Mouse (Mus musculus): ENCODE measurements around the gene Kdelr2. TPM values are rescaled to one million over a fixed set of nuclear protein-coding genes. Genes with fewer than 3 reads are reported as not detected.

Gene Kdelr2
- polyA plus RNA-seq, 1 experiment from 2014 or later: 329 TPM

GRCm38 (mm10) chr5:143464100-143464756, 60.6 kb downstream of the Kdelr2 start, which contains the start of gene Daglb:
TSS of gene Daglb (plus strand) at chr5:143464584.
- Histone ChIP-seq H3K27me3 (no peaks in the 10 kb centered on the region), H3K4me2 (peak within 1 kb of the TSS; percentile 75), H3K27ac (0 out of 2 replicates have a peak within 1 kb of the TSS, but pooled peaks have one; percentile 13), H3K36me3 (no peaks in the 10 kb centered on the region), H3K4me3 (peak within 1 kb of the TSS; percentile 67), H3K4me1 (peaks cover 18% of the 10 kb centered on the region), H3K9me3 (no peaks in the 10 kb centered on the region), H3K9ac (peak within 1 kb of the TSS; percentile 55)
- WGBS: 2% methylated on average over 43 of the region's 43 CpGs
- ATAC-seq (ENCODE audit: borderline replicate concordance, extremely low read depth, low FRiP score, low TSS enrichment): peak; percentile 95

GRCm38 (mm10) chr5:143464757-143465118, 61.1 kb downstream of the Kdelr2 start:
- H3K9ac ChIP-seq: peak overlapping the region; percentile 55
- H3K27ac ChIP-seq: no peak overlapping the region
- H3K4me3 ChIP-seq: peak overlapping the region; percentile 67
- ATAC-seq (ENCODE audit: borderline replicate concordance, extremely low read depth, low FRiP score, low TSS enrichment): peak; percentile 58; the same call in 1 of the 2 replicates
- WGBS: 0% methylated on average over 20 of the region's 20 CpGs
- H3K27me3 ChIP-seq: no peaks in the 10 kb centered on the region
- no peaks in the 10 kb centered on the region for H3K36me3 ChIP-seq
- H3K4me2 ChIP-seq: peak overlapping the region; percentile 75
- H3K4me1 ChIP-seq: peaks cover 18% of the 10 kb centered on the region
- no peaks in the 10 kb centered on the region for H3K9me3 ChIP-seq

GRCm38 (mm10) chr5:143465156-143466085, 61.8 kb downstream of the Kdelr2 start:
- 27% methylated on average over 23 of the region's 23 CpGs for WGBS
- Histone ChIP-seq H3K9me3 (no peaks in the 10 kb centered on the region), H3K9ac (peak overlapping the region; percentile 55), H3K4me3 (peak overlapping the region; percentile 67), H3K27me3 (no peaks in the 10 kb centered on the region), H3K27ac (no peak overlapping the region), H3K4me2 (peak overlapping the region; percentile 75), H3K4me1 (peaks cover 18% of the 10 kb centered on the region), H3K36me3 (no peaks in the 10 kb centered on the region)
- ATAC-seq (ENCODE audit: borderline replicate concordance, extremely low read depth, low FRiP score, low TSS enrichment): no peak

- H3K4me1 ChIP-seq: peaks cover 18% of the 10 kb centered on the region
- H3K27me3 ChIP-seq: no peaks in the 10 kb centered on the region
- no peak for ATAC-seq (ENCODE audit: borderline replicate concordance, extremely low read depth, low FRiP score, low TSS enrichment)
- no peaks in the 10 kb centered on the region for H3K9me3 ChIP-seq
- 85% methylated on average over 23 of the region's 23 CpGs for WGBS
- no peak overlapping the region for H3K4me3 ChIP-seq
- no peak overlapping the region for H3K27ac ChIP-seq
- no peaks in the 10 kb centered on the region for H3K36me3 ChIP-seq
- no peak overlapping the region for H3K9ac ChIP-seq
- no peak overlapping the region for H3K4me2 ChIP-seq
These were observed 63.4 kb downstream of the Kdelr2 start for GRCm38 (mm10) chr5:143466891-143467669.

- ATAC-seq (ENCODE audit: borderline replicate concordance, extremely low read depth, low FRiP score, low TSS enrichment): no peak
- H3K27ac ChIP-seq: no peak overlapping the region
- H3K4me3 ChIP-seq: no peak overlapping the region
- no peaks in the 10 kb centered on the region for H3K36me3 ChIP-seq
- whole genome bisulfite sequencing: 88% methylated on average over 6 of the region's 6 CpGs
- H3K9me3 ChIP-seq: no peaks in the 10 kb centered on the region
- H3K27me3 ChIP-seq: no peaks in the 10 kb centered on the region
- H3K4me1 ChIP-seq: peaks cover 18% of the 10 kb centered on the region
- H3K9ac ChIP-seq: no peak overlapping the region
- H3K4me2 ChIP-seq: no peak overlapping the region
These were observed 64.3 kb downstream of the Kdelr2 start for GRCm38 (mm10) chr5:143467931-143468330.

GRCm38 (mm10) chr5:143469628-143470027, 66.0 kb downstream of the Kdelr2 start:
- no peak overlapping the region for H3K27ac ChIP-seq
- no peaks in the 10 kb centered on the region for H3K9me3 ChIP-seq
- H3K4me1 ChIP-seq: peaks cover 13% of the 10 kb centered on the region
- H3K4me2 ChIP-seq: no peak overlapping the region
- H3K4me3 ChIP-seq: no peak overlapping the region
- ATAC-seq (ENCODE audit: borderline replicate concordance, extremely low read depth, low FRiP score, low TSS enrichment): no peak
- WGBS: 90% methylated on average over 8 of the region's 8 CpGs
- H3K27me3 ChIP-seq: no peaks in the 10 kb centered on the region
- no peaks in the 10 kb centered on the region for H3K36me3 ChIP-seq
- H3K9ac ChIP-seq: no peak overlapping the region

- no peak overlapping the region for H3K4me3 ChIP-seq
- peak; percentile 30; the same call in 1 of the 2 replicates for ATAC-seq (ENCODE audit: borderline replicate concordance, extremely low read depth, low FRiP score, low TSS enrichment)
- no peaks in the 10 kb centered on the region for H3K27me3 ChIP-seq
- no peaks in the 10 kb centered on the region for H3K9me3 ChIP-seq
- no peak overlapping the region for H3K4me2 ChIP-seq
- H3K9ac ChIP-seq: no peak overlapping the region
- H3K4me1 ChIP-seq: peaks cover 6% of the 10 kb centered on the region; the same call in 1 of the 2 replicates
- 0 out of 2 replicates have a peak, but pooled peaks cover 3% of the 10 kb centered on the region for H3K36me3 ChIP-seq
- peak overlapping the region; percentile 48 for H3K27ac ChIP-seq
- 55% methylated on average over 15 of the region's 15 CpGs for WGBS
These were observed 67.0 kb downstream of the Kdelr2 start for GRCm38 (mm10) chr5:143470421-143471164.

- no peak overlapping the region for H3K4me3 ChIP-seq
- 0 out of 2 replicates have a peak, but pooled peaks cover under 1% of the 10 kb centered on the region for H3K4me1 ChIP-seq
- 78% methylated on average over 3 of the region's 3 CpGs for WGBS
- no peaks in the 10 kb centered on the region for H3K9me3 ChIP-seq
- ATAC-seq (ENCODE audit: borderline replicate concordance, extremely low read depth, low FRiP score, low TSS enrichment): no peak
- no peak overlapping the region for H3K4me2 ChIP-seq
- 0 out of 2 replicates have a peak, but pooled peaks cover 3% of the 10 kb centered on the region for H3K36me3 ChIP-seq
- no peak overlapping the region for H3K9ac ChIP-seq
- peak overlapping the region; percentile 48; the same call in 1 of the 2 replicates for H3K27ac ChIP-seq
- H3K27me3 ChIP-seq: no peaks in the 10 kb centered on the region
These were observed 67.5 kb downstream of the Kdelr2 start for GRCm38 (mm10) chr5:143471165-143471546.

Other genes starting within 250 kb of the Kdelr2 start
- 11.8 and 12.2 TPM in 2 replicates for gene Rbak, start 223.1 kb upstream of the Kdelr2 start, polyA plus RNA-seq (2015; fragmentation: Nextera tagmentation; extraction: Ambion mirVana)
- gene Spdye4b, start 222.8 kb upstream of the Kdelr2 start, polyA plus RNA-seq (2015; fragmentation: Nextera tagmentation; extraction: Ambion mirVana): not detected in 2 replicates
- not detected in 2 replicates for gene Spdye4a, start 176.9 kb upstream of the Kdelr2 start, polyA plus RNA-seq (2015; fragmentation: Nextera tagmentation; extraction: Ambion mirVana)
- gene Zfp12, start 168.7 kb upstream of the Kdelr2 start, polyA plus RNA-seq (2015; fragmentation: Nextera tagmentation; extraction: Ambion mirVana): 13.6 and 15.0 TPM in 2 replicates
- 2.8 and 3.1 TPM in 2 replicates for gene Zfp316, start 133.8 kb upstream of the Kdelr2 start, polyA plus RNA-seq (2015; fragmentation: Nextera tagmentation; extraction: Ambion mirVana)
- gene Zfp853, start 110.2 kb upstream of the Kdelr2 start, polyA plus RNA-seq (2015; fragmentation: Nextera tagmentation; extraction: Ambion mirVana): not detected in 2 replicates
- gene E130309D02Rik, start 88.5 kb upstream of the Kdelr2 start, polyA plus RNA-seq (2015; fragmentation: Nextera tagmentation; extraction: Ambion mirVana): 38.4 and 40.5 TPM in 2 replicates
- gene Zdhhc4, start 74.6 kb upstream of the Kdelr2 start, polyA plus RNA-seq (2015; fragmentation: Nextera tagmentation; extraction: Ambion mirVana): 71.9 and 73.0 TPM in 2 replicates
- 0.04 and 0.07 TPM in 2 replicates for gene Grid2ip, start 46.5 kb upstream of the Kdelr2 start, polyA plus RNA-seq (2015; fragmentation: Nextera tagmentation; extraction: Ambion mirVana)
- 7.9 and 8.1 TPM in 2 replicates for gene Daglb, start 60.7 kb downstream of the Kdelr2 start, polyA plus RNA-seq (2015; fragmentation: Nextera tagmentation; extraction: Ambion mirVana)
- gene Rac1, start 124.2 kb downstream of the Kdelr2 start, polyA plus RNA-seq (2015; fragmentation: Nextera tagmentation; extraction: Ambion mirVana): 492 and 506 TPM in 2 replicates
- 49.8 and 57.2 TPM in 2 replicates for gene Cyth3, start 218.6 kb downstream of the Kdelr2 start, polyA plus RNA-seq (2015; fragmentation: Nextera tagmentation; extraction: Ambion mirVana)